Mouse (Mus musculus) CD4-positive, CD25-positive, alpha-beta regulatory T cell, adult 2 months (primary cell): ENCODE measurements around the gene Cox10.

Experiments
- DNase-seq: peaks from one replicate; pipeline ENCODE4 v3.0.0-alpha.2; 2012; ENCODE audit warnings: low read depth, low spot score

Cox10 gene

DNA sequence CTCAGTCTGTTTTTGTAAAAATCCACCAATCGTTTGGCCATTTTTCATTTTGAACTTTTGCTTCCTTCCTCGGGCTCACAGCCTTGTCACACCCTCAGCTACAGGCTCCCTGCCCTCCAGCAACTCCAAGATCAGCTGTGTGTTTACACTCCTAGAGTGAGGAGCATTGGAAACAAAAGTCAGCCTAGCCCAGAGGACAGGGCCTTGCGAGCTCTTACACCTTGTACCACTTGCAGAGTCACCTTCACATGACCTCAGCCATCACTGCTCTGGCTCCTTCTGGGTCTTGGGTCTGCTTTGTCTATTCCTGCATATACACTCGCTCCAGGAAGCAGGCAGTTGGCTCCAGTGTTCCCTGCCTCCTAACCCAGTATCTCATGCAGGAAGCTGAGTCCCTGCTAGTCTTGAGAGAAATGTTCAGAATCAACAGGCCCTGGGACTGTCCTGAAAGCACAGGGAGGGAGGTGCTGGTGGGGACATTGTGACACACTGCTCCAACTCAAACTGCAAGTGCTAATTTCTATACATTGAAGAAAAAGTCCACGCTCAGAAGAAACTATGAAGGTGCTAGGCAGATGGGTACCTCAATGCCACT is 79.0 kb downstream of the Cox10 start:
- DNase-seq = no peak

DNA sequence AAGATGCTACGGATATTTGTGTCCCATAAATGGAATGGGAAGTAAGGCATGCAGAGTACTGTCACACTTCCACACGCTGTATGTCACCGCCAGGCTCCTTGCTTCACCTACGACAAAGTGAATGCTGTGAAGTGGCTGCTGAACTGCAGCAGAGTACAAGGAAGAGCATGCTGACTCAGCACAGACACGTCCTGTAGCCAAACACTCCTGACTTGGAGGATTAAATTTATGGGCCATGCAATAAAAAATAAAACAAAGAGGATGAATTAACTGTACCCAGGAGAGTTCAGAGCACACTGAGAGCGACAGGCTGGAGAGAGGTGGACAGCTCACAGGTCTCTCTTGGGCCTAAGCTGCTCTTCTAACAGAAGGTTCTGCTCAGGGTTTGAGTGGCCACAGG is 79.8 kb downstream of the Cox10 start:
- no peak for DNase-seq

DNA sequence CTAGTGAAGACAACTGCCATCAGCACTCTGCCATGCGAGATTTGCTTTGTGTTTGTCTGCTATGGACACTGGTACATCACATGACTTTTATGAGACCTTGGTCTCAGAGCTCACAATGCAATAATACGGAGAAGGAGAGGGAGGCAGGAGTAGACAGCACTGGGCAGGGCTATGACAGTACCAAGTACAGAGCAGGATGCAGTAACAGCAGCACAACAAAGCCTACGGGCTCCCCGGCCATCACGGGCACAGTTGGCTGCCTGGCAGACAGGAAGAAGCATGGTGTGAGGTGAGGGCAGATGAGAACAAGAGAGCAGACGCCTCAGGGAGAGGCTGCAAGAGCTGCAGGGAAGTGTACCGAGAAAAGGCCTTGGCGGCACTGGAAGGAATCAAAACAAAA is 87.3 kb downstream of the Cox10 start:
- peak; percentile 69 for DNase-seq

DNA sequence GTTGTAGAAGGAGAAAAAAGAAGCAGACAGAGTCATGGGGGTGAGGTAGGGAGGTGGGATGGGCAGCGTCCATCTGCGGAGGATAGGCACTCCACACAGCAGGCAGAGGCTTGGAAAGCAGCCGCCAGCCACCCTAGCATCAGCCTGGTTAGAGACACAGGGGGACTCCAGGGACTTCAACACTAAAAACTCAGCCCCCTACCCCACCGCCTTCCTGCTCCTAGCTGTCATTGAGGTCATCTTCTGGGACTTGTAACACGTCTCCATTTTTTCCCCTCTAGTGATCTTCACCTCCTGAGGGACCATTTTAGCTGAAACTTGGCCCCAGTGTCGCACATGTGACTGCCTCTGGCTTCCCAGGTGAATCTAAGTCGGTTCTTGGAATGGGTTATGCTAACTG is 88.5 kb downstream of the Cox10 start:
- no peak for DNase-seq

DNA sequence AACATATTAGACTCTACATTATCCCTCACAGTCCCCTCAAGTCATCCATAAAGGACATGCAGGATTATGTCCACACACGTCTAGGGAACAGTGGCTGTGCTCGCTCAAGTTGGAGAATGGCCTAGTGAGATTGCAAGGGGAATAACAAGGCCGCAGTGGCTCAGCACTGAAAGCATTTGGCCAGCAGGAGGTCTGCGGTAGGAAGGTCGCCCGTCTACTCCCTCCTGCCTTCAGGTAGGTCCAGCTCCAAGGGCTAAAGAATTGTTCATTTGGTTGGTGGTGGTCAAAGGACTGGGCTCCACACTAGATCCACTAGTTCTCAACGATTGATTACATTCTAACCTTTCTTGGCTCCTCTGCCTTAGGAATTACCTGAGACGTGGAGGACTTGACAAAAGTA is 89.0 kb downstream of the Cox10 start:
- no peak for DNase-seq

DNA sequence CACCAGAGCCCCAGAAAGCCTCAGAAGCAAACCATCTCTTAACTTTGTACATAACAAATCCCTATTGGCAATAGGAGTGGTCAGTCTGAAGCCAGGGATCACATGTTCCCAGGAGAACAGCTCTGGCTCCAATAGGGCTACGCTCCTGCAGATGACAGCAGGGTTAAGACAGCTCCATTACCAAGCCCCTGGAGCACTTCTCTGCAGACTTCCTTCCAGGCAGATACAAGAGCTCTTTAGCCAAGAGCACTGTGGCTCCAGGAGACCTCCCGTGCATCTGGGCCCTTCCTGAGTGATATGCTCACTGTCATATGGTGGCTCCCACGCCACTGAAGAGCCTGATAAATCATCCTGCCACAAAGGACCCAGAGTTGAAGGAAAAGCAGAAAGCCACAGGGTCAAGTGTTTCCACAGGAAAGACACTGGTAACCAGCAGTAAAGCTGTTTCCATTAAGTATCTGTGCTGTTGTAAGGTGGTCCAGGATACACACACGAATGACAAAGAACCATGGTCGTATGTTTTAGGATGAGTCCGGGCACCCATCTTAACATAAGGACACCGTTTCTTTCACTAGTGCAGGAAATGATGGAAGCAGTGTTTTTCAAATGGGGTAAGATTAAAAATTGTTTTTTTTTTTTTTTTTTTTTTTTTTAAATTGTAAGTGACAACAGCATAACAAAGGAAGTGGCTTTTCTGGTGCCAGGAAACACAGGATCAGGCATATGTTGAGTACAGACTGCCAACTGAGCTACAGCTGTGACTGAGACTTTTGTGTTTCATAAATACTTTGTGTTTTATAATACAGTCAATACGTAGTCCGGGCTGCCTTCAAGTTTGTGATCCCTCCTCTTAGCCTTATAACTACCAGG is 90.0 kb downstream of the Cox10 start:
- DNase-seq = peak; percentile 65

DNA sequence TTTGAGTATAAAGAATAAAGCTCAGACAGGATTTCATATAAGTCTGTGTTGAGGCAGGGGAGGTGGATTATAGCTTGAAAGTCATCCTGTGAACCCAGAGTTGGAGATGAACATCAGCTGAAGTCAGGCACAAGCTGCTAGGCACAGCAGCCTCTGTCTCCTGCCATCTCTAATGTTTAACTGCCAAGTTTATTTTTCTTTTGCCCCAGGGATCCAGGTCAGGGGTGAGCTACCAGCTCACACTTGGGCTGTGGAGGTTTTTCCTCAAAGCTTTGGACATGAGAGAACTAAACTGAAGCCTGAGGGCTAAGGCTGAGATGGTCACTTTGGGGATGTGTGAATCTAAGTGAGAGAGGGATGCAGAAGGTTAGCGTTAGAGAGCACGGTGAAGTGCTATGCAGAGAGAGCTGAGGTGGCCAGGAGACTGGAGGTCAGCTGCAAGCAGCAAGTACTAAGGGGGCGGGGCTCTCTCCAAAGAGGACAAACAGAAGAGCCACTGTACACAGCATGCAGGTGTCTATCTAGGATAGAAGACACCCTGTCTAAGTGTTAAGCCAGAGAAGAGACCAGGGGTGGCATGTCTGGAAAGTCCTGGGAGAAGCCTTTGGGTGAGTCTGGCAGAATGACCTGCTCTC is 91.1 kb downstream of the Cox10 start:
- DNase-seq = no peak

DNA sequence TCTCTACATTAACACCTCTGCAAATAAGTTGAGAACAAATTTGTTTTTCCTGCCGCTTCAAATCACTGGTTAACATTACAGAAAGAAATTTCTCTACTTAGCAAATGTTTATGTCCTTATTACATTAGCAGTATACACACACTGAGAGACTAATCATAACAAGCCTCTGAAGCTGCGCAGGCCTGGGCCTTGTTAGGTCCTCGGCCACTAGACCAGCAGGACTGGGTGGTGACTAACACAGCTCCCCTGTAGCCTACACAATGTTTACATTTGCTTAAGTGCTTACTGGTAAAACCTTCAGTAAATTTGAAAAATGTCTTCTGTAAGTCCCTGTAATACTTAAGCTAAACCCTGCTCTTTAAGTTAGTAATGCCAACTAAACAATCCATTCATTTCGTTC is 92.6 kb downstream of the Cox10 start:
- no peak for DNase-seq

DNA sequence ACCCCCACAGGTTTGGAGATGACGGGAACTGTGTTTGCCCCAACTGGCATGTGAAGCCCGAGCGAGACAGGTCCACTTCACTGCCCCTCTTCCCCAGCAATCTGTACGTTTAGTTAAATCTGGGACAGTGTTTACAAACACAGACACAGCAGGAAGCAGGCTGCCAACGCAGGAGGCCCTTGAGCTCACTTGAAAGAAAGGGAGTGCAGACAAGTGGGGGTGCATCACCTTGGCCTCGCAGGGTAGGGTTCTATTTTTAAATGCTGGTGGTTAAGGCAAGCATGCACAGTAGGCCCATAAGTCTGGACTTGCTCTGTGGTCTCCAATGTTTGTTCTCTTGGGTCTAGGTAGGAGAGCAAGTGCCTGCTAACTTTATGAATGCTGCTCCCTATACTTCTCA is 93.8 kb downstream of the Cox10 start:
- DNase-seq = peak; percentile 49

DNA sequence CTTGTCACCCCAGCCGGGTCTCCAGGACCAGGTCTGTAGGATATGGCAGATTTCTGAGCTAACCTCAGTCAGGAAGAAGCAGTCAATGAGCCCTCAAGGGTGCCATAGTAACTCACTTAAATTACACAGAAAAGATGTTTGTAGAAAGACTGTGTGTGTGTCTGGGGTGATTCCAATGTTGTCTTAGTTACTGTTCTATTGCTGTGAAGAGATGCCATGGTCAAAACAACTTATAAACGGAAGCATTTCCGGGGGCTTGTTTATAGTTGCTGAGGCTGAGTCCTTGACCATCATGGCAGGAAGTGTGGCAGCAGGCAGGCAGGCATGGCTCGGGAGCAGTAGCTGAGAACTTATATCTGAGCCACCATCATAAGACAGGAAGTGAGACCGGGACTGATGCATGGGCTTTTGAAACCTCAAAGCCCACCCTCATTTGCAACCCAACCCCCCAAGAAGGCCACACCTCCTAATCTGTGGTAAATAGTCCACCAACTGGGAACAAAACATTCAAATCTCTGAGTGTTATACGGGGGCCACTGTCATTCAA is 94.6 kb downstream of the Cox10 start:
- peak; percentile 71 for DNase-seq

DNA sequence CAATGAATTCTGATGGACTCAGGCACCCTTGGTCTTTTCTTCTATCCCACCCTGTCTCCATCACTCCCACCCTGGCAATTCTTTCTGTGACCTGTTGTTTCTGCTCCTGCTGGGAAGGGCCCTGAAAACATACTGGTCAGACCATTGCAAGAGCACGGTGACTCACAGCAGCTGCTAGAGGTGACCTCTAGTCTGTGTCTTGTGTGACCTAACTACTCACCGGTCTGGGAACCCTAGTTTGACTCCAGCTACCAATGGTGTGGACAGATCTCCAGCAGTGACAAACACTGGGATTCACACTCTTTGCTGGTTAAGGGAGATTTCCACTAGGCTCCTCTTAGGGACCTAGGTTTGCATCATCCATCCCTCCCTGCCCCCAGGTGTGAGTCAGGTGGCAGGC is 101.5 kb downstream of the Cox10 start:
- no peak for DNase-seq

DNA sequence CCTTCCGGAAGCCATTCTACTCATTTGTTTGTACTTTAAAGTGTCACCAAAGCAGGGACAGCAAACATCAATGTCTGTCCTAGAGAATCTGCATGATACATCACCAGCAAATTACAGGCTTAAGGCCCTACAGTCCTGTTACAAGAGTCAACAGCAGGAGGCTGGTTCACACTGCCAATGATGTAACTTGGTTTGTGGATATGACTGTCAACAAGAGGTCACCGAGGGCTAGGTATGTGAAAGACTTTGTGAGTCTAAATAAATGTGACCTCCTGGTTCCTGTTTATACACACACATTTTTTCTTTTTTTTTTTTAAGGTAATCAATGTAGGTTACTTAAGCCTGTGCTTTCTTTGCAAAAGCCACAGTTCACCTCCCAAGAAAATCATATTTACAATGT is 102.5 kb downstream of the Cox10 start:
- DNase-seq = no peak

DNA sequence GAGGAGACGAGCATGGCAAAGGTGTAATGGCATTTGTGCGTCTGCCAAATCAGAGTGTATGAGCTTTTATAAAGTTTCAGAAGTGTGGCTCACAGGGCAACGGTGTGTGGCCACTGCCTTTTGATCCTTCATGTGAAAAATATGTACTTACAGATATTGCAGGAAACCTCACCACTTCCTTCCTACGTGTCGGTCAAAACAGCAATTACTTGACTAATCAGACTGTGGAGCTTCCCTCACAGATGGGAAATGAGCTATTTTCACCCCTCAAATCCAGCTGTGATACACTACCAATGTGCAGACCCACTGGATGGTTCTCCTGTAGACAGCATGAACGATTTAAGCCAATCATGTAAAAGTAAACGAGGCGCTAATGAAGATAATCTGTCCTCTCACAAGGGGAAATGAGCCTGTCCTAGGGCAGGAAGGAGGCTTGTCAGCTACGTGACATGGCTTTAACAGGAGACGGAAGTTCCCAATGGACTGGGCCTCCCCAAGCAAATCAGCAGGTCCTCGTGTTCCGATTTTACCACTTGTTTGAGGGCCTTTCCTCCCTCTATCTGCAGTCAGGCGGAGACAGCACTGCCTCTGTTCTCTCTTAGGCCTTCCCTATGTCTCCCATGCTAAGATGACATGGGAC is 103.9 kb downstream of the Cox10 start:
- DNase-seq = peak; percentile 61

DNA sequence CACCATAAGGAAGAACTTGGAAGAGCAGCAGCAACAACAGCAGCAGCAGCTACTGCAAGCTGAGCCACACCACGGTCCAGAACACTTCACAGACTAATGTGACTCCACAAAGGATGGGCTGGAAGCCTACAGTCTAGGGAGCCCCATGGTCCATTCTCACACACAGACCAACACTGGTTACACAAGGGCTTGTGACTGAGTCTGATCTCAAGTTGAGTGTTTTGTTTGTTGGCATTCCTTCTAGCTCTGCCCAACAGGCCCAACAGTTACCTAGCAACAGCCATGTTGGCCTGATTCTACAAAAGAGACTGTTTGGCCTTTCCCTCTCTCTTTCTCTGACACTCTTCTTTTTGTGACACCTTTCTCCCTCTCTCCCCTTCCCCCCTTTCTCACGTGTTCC is 105.3 kb downstream of the Cox10 start:
- DNase-seq = no peak

DNA sequence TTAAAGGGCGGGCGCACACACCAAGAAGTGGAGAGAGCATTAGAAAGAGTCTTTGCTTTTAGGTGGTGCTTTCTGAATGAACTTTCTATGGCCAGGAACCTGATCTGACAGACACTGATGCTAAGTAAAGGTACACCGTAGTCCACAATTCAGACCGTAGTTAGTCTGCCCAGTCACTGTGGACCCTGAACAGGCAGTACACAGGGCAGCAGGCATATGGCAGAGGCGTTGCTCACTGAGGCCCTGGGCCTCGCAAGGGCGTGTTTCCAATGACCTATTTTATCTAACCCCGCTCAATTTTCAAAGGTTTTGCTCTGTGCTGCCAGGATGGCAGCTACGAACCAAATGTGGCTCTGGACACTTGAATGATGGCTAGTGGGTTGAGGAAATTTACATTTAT is 107.8 kb downstream of the Cox10 start:
- no peak for DNase-seq

DNA sequence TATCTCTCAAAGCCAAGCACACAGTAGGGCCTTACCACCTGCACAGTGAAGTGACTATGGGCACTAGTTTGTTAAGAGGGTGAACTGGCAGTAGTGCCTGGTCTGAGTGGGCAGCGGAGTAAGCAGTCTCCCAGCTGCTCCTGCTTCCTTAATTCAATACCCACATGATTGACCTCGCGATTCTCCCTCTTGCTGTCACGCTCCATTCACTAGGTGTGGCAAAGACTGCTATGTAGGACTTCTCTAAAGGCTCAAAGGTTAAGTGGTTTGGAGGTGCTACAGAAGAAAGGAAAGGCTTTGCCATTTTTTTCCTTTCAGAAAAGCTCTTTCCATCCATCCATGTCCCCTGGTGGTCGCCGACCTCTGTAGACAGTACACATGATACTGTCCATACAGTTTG is 108.5 kb downstream of the Cox10 start:
- no peak for DNase-seq

DNA sequence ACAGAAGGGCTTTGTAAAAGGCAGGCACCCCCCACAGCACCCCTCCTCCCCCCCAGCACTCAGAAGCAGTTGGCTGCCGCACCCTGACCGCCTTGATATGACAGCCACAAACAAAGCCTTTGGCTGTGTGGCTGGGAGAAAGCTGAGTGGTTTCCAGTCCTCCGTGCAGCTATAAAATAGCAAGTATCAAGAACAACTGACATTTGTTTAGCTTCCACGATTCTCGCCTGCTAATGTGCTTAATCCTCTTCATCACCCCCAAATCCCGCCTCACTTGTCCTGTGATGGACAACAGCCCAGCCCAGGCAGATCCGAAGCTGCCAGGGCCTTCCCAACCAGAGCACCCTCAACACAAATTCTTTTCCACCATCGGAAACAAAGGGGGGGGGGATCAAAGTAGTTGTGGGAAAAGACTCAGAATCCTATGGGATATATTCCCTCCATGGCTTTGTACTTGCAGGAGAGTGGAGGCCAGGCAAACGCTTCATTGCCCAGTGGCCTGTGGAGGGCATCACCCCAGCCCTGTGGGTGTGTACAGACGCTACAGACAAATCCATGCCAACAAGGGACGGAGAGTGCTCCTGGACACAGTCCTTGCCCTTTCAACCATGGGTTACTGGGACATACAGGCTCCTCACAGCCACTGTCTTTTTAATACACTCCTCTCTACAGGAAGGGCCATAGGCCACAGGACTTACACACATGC is 109.9 kb downstream of the Cox10 start:
- DNase-seq = no peak

DNA sequence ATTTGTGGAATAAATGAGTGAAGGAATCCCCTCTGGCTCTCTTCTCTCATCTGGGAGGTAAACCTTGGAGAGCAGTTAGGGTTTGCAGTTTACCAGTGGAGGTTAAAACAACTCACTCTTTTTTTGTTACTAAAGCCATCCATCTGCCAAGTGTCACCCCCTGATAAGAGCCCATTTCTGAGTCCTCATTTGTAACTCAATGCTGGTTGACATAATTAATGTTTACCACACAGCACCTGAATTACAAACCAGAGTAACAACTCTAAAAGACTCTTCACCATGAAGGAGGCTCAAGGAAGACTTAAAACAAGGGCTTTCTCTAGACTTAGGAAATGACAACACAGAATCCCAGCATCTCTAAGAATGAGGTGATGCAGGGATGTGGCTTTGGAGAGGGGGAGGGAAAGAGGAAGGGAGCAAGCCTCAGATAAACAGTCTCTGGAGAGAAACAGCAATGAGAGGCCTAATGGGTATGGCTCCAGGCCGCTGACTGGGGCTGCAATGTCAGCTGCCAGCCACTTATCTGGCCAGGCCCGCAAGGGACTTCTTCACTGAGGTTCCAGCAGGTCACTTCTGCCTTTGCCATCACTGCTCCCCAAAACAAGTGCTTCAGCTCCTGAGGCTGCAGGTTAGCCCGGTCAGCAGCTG is 110.8 kb downstream of the Cox10 start:
- no peak for DNase-seq

DNA sequence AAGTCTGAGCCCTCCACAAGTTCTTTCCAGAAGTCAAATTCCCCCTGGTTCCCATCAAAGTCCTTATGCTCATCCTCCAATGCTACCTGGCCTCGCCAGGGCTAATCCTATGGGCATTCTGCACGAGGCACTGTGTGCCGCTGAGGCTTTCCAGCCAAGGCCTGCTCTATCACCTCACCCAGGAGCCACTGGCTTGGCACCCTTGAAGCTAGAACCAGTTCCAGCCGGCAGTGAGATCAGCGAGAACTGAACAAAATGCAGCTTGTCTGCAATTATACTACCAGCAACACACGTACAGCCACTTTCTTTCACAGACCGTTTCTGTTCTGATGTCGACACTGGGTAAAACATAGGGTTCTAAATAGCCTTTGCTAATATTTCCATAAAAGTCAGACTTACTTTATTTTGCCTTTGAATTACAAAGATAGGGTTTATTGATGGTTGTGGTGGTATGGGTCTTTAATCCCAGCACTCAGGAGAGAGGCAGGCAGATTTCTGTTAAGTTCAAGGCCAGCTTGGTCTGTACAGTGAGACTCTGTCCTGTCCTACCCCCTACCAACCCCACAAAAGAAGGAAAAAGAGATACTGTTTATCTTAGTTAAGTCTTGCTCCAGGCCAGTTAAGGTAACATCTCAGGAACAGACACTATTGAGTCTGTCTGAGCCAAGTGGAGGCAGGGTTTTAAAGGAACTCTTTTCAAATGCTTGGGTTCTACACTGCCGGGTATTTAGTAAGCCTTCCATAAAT is 111.5 kb downstream of the Cox10 start:
- DNase-seq = no peak

DNA sequence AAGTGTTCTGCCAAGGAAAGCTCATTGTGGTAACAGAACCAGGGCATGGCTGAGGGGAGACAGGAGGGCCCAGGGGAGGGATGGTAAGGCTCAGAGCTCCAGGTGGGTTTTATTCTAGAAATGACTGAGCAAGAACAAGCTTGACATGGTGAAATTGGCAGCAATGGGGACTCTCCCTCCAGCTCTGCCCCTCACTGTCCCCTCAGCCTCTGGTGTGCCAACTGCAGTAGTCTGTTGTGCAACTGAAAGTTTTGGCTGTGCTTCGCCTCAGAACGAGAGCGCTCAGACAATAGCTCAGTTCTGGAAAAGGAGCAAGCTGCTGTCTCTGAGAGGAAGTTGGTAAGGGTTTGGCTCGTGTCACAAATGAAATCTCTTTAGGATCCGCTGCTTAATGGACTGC is 113.8 kb downstream of the Cox10 start:
- DNase-seq = no peak
